Mouse (Mus musculus) cerebellum, adult 18-20 months (tissue): ENCODE measurements at regions not wholly inside any gene's neighbourhood (a gene's known extent, or its start where the extent isn't known, plus 50 kb on each side); places are given as distances from the start of the nearest gene placed in this dataset.
"Not testable (repeated sequence)": the region's sequence is repeated elsewhere in the genome, so short reads cannot be mapped to it uniquely, and the experiment has no call there.

Experiments
- DNase-seq, 2 experiments: peaks; one replicate each; pipeline ENCODE4 v3.0.0; 2021

DNA sequence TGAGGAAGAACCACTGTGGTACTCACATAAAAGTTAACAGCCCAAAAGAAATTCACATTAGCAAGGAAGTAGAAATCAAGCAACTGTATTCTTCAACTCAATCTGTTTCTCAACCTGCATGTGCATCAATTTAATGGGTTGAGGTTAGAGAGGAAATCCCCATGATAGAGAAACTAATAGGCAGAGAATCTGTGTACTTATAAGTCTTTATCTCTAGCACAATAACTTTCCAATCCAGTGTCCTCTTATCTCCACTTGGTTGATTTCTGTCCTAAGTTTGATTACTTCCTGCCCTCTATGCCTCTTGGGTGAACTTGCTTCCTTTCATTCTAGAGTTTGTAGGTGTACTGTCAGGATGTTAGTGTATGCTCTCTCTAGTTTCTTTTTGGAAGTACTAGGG lies 925.6 kb upstream of the Zfp386 start:
- no peak for DNase-seq

DNA sequence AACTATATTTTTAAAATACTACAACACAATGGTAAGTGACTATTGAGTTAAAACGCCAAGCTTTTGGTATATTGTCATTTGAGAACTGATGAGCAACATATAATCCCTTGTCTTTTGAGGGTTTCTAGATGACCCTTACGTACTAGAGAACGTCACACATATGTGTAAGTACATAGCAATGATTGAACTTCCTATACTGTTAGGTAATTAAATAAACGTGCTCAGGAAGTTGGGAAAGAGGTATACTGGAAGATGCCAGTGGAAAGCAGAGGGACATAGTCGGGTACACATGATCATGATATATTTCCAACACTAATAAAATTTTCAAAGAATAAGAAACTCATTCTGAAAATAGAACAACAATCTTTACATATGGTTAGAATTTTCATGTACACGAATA lies 914.6 kb upstream of the Zfp386 start:
- not testable (repeated sequence) for DNase-seq

- not testable (repeated sequence) for DNase-seq
These were observed 902.1 kb upstream of the Zfp386 start for GRCm38 (mm10) chr12:115145407-115145806.

GRCm38 (mm10) chr12:115146471-115146870 lies 901.1 kb upstream of the Zfp386 start:
- DNase-seq: not testable (repeated sequence)

DNA sequence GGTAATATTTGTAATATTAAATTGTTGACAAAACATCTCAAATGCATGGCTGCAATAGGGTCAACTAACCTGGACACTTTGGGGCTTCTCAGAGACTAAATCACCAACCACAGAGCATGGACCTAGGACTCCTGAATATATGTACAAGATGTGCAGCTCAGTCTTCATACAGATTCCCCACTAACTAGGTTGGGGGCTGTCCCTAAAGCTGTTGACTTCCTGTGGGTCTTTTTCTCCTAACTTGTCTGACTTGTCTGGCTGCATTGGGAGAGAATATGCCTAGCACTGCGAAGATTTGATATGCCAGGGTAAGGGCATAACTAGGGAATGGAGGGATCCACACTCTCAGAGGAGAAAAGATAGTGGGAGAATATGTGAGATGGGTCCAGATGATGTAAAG lies 895.6 kb upstream of the Zfp386 start:
- DNase-seq: not testable (repeated sequence)

GRCm38 (mm10) chr12:115158231-115158630 lies 889.3 kb upstream of the Zfp386 start:
- DNase-seq: not testable (repeated sequence)

DNA sequence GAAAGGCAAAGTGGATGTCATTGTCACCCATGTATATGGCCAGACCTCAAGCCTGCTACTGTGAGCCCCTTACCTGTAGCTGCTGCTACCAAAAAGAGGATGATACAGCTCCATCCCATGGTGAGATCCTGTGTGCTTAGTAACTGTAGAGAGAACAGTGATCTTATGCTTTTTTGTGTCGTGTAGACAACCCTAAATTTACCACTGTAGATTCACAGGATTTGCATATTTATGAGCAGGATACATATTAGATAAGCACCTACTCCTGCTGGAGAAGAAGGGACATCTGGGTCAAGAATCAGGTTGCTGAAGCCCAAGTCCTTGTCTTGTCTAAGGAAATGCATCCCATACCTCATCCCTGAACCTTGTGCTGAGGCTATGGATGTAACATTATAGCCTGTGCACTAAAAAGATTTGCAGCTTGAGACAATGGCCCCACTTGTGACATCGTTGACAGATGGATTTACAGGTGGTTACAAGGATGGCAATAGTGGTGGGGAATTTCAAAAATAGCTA lies 888.7 kb upstream of the Zfp386 start:
- not testable (repeated sequence) for DNase-seq

DNA sequence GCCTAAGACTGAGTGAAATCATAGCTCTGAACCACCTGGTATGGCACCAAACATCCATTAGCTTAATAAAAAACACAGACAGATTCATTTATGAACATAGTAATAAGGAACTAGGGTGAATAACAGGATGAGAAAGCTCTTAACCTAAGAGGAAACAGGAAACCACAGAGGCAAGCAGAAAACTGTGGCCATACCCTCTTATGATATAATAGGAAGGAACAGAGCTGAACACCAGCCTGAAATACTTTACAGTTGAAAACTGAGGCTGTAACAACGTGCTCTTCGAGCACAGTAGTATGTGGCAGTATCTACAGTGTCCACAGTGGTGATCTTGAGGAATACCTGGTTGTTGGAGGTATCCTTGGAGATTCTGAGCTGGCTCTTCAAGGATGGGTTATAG lies 882.0 kb upstream of the Zfp386 start:
- not testable (repeated sequence) for DNase-seq

GRCm38 (mm10) chr12:115166006-115166405 lies 881.5 kb upstream of the Zfp386 start:
- DNase-seq: not testable (repeated sequence)

- no peak for DNase-seq
These were observed 853.9 kb upstream of the Zfp386 start for GRCm38 (mm10) chr12:115193482-115194103.

DNA sequence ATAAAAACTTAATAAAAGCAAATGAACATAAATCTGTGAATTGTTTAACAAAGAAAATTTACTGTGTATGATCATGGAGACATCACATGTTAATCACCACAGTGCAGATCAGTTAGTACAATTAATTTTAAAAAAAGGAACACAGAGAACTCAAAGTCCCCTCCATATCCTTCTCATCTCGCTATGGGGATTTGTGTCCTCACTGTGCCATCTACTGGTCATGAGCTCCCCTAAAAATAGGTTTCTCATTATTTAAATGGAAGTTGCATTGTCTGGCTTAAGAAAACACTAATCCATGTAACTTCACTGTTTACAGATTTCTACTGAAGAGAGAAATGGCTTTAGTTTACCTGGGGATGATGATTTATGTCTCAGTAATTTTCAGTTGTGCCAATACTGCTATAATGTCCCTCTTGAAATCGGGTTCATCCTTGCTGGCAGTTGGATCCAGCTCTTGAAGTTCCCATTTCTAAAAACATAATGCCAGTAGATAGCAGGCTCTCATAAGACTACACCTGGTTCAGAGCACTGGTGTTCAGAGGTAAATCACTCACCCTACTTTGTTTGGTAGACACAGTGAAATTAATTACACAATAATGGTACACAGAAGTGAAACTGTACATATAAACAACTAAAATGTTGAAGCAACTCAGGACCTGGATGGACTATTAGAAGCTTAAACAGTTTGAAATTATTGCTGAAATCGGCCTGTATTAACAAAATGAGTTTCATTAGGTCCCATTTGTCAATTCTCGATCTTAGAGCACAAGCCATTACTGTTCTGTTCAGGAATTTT lies 850.0 kb upstream of the Zfp386 start:
- no peak for DNase-seq

DNA sequence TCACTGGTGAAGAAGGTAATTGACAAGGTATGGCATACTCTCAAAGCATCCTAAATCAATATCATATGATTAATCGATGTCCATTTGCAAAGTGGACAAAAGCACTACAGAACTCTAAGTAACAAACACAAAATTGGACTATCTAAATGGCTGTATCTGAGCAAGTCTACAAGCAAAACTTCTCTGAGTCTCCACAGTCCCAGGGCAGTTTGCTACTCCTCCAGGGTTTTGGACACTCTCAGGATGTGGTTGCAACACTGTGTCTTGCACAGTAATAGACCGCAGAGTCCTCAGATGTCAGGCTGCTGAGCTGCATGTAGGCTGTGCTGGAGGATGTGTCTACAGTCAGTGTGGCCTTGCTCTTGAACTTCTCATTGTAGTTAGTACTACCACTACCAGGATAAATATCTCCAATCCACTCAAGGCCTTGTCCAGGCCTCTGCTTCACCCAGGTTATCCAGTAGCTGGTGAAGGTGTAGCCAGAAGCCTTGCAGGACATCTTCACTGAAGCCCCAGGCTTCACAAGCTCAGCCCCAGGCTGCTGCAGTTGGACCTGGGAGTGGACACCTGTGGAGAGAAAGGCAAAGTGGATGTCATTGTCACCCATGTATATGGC lies 839.6 kb upstream of the Zfp386 start:
- DNase-seq: not testable (repeated sequence)

DNA sequence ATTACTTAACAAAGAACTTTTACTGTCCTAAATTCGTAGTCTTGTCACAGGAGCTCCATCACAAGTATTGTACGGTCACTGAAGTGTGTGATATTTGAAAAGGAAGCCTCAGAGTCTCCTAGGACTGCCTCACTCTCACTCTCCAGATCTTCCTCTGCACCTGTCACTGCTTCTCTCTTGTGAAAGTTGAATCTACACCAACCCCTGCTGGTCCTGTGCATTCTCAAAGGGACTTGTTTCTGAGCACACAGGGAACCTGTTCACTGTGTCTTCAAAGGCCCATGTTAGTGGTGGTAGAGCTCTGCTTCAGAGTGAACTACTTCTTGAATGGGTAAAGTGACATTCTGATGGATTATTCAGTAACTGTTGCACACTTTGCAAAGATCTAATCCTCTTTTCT lies 824.9 kb upstream of the Zfp386 start:
- no peak for DNase-seq

- DNase-seq: no peak
These were observed 817.6 kb upstream of the Zfp386 start for GRCm38 (mm10) chr12:115229965-115230364.

- not testable (repeated sequence) for DNase-seq
These were observed 804.9 kb upstream of the Zfp386 start for GRCm38 (mm10) chr12:115242661-115243060.

GRCm38 (mm10) chr12:115247298-115247697 lies 800.2 kb upstream of the Zfp386 start:
- not testable (repeated sequence) for DNase-seq

DNA sequence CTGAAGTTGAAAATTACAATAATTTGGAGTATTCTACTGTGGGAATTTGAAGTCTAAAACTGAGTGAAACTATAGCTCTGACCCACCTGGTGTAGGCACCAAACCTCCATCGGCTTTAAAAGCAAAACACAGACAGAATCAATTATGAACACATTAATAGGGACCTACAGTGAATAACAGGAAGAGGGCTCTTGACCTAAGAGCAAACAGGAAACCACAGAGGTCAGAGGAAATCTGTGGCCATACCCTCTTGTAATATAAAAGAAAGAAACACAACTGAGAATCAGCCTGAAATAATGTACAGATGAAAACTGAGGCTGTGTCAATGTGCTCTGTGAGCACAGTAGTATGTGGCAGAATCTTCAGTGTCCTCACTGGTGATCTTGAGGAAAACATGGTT lies 789.7 kb upstream of the Zfp386 start:
- DNase-seq: no peak

DNA sequence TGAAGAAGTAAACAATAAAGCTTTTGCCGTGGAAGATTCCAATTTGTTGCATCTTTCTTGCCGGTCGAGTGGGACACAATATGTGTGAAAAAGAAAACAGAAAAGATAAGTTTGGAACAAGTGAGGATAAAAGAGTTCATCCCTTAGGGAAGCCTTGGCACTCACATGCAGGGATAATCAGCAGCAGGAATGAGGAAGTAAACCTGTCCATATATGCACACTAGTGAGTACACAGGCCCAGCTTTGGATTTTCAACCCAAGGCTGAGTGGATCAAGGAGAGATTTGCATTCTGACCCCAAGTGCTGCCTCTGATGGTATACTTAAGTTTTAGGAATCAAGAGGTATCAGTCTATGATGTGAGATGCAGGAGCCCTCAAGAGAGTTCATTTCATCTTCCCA lies 788.8 kb upstream of the Zfp386 start:
- no peak for DNase-seq

DNA sequence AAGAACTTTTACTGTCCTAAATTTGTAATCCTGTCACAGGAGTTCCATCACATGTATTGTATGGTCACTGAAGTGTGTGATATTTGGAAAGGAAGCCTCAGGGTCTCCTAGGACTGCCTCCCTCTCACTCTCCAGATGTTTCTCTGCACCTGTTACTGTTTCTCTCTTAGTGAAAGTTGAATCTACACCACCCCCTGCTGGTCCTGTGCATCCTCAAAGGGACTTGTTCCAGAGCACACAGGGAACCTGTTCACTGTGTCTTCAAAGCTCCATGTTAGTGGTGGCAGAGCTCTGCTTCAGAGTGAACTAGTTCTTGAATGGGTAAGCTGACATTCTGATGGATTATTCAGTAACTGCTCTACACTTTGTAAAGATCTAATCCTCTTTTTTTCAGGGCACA lies 785.1 kb upstream of the Zfp386 start:
- DNase-seq: not testable (repeated sequence)

- not testable (repeated sequence) for DNase-seq
These were observed 770.8 kb upstream of the Zfp386 start for GRCm38 (mm10) chr12:115276749-115277148.

- DNase-seq: not testable (repeated sequence)
These were observed 753.8 kb upstream of the Zfp386 start for GRCm38 (mm10) chr12:115293772-115294171.

GRCm38 (mm10) chr12:115298041-115298440 lies 749.5 kb upstream of the Zfp386 start:
- not testable (repeated sequence) for DNase-seq

GRCm38 (mm10) chr12:115311956-115312355 lies 735.6 kb upstream of the Zfp386 start:
- no peak for DNase-seq

DNA sequence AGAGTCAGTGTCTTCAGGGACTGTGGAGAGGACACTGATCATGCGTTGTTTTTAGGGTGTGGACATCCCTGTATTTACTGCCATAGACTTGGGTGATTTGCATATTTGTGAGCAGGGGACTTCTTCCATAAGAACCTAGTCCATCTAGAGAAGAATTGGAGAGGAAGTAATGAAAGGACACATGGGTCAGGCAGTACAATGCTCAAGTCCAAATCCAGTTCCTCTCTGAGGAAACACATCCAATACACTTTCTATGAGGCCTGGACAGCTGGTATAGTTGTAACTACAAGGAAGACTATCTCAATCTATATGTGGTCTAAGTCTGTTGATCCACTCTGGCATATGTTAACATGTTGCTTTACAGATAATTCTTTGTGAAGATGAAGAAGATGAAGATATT lies 734.9 kb upstream of the Zfp386 start:
- not testable (repeated sequence) for DNase-seq
